Mouse (Mus musculus): ENCODE measurements around the gene Slc43a1. TPM values are rescaled to one million over a fixed set of nuclear protein-coding genes. Genes with fewer than 3 reads are reported as not detected.
A peak's percentile ranks its signal among the peaks of the same experiment; 100 is the strongest.

Gene Slc43a1
- total RNA-seq, 2 experiments from 2014 or later, result 0.18 to 0.69 TPM

DNA sequence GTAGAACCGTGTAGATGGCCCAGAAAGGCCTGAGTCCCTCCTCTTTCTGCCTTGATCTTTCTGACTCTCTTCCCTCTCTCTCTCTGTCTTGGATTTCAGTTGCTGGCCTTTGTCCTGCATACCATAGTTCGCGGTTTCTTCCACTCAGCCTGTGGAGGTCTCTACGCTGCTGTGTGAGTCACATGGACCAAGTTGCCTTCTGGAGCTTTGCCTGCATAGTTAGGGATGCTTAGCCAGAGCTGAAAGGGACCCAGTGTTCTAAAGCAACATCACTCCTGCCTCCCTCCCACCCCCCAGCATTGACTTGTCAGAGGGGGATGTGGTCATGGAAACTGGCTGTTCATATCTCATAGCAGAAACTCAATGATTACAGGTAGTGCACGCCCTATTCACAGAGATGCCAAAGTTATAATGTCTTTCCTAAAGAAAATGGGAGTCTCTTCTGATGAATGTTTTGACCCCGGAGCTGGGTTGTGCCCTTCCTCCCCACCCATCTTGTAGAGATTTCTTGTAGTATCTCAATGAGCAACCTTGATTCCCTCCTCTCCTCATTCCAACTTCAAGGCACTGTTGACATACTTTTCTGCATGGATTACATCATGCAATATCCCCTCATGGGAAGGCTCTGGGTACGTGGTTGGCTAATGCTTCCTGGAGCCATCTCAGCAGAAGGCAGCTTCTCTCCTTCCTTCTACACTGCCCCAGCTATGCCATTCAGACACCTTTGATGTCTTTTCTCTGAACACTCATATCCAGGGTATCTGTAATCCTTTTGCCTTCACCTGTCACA lies 21.5 kb downstream of the Slc43a1 start:
- DNase-seq (ENCODE audit: low spot score in 2 of 2), result no peak
- intact Hi-C loops (cut with DNase I), result no loop called here

DNA sequence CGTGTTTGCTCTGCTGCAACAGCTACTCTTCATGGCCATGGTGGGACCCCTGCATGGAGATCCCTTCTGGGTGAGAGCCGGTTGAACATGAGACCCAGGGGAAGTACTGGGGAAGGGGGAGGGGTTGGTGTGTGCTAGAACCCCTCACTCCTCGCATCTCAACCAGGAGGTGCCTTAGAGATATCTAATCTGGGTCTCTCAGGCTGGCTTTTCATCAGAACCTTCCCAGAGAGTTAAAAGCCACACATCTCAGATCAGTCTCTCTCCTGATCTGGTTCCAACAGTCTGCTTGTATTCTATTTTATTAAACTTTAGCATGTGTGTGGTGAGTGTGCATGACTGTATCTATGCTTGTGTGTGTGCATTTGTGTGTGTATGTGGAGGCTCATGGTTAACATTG lies 22.8 kb downstream of the Slc43a1 start:
- no peak for DNase-seq (ENCODE audit: low spot score in 2 of 2)
- intact Hi-C loops (cut with DNase I), result no loop called here

GRCm38 (mm10) chr2:84862231-84862630 lies 23.6 kb downstream of the Slc43a1 start:
- intact Hi-C loops (cut with DNase I), result no loop called here
- DNase-seq (ENCODE audit: low spot score in 2 of 2), result no peak

GRCm38 (mm10) chr2:84865616-84866571 lies 27.2 kb downstream of the Slc43a1 start:
- intact Hi-C loops (cut with DNase I), result loop anchor here (5.0 kb wide), 1 partner anchor 34 kb away; no protein-coding TSS in a partner anchor
- DNase-seq (ENCODE audit: low spot score in 2 of 2), result peak in 1 of 2 experiments; percentile 69

- intact Hi-C loops (cut with DNase I), result loop anchor here (5.0 kb wide), 1 partner anchor 36 kb away; no protein-coding TSS in a partner anchor
Measured at GRCm38 (mm10) chr2:84868521-84868943, 29.9 kb downstream of the Slc43a1 start.

DNA sequence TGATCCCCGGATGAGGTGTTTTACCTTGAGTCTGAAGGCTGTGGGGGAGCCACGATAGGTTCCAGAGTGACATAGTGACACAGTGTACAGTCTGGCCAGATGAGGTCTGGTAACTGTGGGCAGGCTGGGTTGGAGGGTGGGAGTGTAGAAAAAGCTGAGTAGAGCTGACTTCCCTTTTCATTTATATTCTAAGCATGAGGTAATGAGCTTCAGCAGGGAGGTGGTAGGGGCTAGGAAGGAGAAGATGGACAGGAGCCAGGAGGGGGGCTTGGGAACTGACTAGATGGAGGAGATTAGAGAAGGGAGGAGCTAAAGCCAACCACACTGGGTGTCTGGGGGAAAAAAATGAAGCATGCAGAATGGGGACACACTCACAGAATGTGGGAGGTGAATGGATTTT lies 30.3 kb downstream of the Slc43a1 start:
- DNase-seq (ENCODE audit: low spot score in 2 of 2), result peak in 1 of 2 experiments; percentile 62

More at GRCm38 (mm10) chr2:84868521-84868943, 29.9 kb downstream of the Slc43a1 start:
- DNase-seq (ENCODE audit: low spot score in 2 of 2), result peak; percentile 61 to 82

GRCm38 (mm10) chr2:84870623-84871160 lies 32.0 kb downstream of the Slc43a1 start:
- intact Hi-C loops (cut with DNase I), result no loop called here
- DNase-seq (ENCODE audit: low spot score in 2 of 2), result no peak

More for the DNA sequence above, 30.3 kb downstream of the Slc43a1 start:
- intact Hi-C loops (cut with DNase I), result loop anchor here (1.0 to 5.0 kb wide), 2 partner anchors 19 to 37 kb away; no protein-coding TSS in a partner anchor

DNA sequence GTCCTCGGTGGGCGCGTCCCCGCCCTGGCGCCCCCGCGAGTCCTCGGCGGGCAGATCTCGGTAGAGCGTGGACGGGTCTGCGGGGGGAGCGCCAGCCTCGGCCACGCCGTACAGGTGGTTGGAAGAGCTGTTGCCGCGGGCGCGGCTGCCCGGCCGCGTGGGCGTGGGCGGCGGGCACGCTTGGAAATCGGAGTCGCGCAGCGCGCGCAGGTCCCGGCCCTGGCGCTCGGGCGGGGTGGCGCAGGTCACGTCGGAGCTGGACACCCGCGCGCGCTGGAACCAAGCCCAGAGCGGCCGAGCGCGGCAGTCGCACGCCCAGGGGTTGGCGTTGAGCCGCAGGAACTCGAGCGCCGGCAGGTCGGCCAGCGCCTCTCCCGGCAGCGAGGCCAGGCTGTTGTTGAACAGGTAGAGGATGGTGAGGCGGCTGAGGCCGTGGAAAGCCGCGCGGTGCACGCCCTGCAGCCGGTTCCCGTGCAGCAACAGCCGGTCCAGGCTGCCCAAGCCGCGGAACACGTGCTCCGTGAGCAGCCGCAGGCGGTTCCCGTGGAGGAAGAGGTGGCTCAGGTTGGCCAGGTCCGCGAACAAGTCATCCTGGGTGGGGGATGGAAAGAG lies 33.6 kb downstream of the Slc43a1 start:
- intact Hi-C loops (cut with DNase I), result no loop called here
- no peak for DNase-seq (ENCODE audit: low spot score in 2 of 2)

DNA sequence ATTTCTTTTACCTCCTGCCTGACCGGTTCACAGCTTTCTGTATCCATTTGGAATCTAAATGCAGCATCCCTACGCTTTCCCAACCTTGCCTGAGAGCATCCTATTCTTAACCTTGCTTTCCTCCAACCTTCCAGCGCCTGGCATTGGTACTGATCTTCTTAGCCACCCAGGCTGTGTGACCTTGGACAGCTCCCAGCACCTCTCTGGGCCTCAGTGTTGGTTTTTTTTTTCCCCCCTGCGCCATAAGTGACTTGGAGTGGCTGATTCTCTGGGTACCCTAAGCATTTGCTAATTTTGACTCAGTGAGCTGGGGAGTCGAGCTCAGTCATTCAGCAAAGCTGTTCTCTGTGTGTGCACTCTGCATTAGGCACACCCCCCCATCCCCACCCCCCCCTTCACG lies 37.2 kb downstream of the Slc43a1 start:
- intact Hi-C loops (cut with DNase I), result no loop called here
- DNase-seq (ENCODE audit: low spot score in 2 of 2), result no peak

- no peak for DNase-seq (ENCODE audit: low spot score in 2 of 2)
- intact Hi-C loops (cut with DNase I), result no loop called here
Measured at GRCm38 (mm10) chr2:84880590-84880989, 41.9 kb downstream of the Slc43a1 start.

- intact Hi-C loops (cut with DNase I), result no loop called here
Measured at GRCm38 (mm10) chr2:84882606-84883005, 44.0 kb downstream of the Slc43a1 start.

DNA sequence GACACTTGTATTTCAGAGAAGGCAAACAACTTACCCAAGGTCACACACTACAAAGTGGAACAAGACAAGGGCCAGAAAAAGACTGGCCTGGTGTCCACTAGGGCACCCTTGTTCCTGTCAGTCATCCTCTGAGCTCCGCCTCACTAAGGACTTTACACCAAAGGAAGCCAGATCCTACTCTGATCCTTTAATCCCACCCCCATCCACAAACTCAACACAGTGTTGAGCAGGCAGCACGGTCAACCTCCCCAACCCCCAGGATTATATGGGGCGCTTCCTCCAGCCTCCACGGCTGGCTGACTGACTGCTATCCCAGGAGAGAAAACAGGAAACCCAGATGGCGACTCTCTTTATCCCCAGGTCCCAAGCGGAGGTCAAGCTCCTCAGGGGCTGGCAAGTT lies 44.4 kb downstream of the Slc43a1 start:
- no peak for DNase-seq (ENCODE audit: low spot score in 2 of 2)

More at GRCm38 (mm10) chr2:84882606-84883005, 44.0 kb downstream of the Slc43a1 start:
- peak; percentile 79 to 93 for DNase-seq (ENCODE audit: low spot score in 2 of 2)

GRCm38 (mm10) chr2:84883530-84883929 lies 44.9 kb downstream of the Slc43a1 start:
- intact Hi-C loops (cut with DNase I), result no loop called here
- DNase-seq (ENCODE audit: low spot score in 2 of 2), result peak; percentile 3 to 16

More for the DNA sequence above, 44.4 kb downstream of the Slc43a1 start:
- intact Hi-C loops (cut with DNase I), result no loop called here

DNA sequence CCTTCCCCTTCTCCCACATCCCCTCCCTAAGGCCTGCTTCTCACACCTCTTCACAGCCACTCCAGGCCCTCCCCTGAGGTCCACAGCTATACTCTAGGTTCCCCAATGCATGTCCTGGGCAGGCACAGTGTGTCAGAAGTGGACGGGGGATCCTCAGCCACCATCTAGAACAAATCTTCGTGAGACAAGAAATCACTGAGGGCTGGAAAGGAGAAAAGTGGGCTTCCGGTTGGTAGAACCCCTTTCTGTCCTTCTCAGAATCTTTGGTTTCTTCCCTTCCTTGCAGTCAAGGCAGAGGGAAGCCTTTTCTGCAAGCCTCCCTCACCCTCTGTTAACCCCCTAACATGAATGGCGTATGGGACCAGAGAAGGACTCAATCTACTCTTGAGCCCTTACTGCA lies 45.3 kb downstream of the Slc43a1 start:
- intact Hi-C loops (cut with DNase I), result no loop called here
- peak; percentile 4 to 8 for DNase-seq (ENCODE audit: low spot score in 2 of 2)

DNA sequence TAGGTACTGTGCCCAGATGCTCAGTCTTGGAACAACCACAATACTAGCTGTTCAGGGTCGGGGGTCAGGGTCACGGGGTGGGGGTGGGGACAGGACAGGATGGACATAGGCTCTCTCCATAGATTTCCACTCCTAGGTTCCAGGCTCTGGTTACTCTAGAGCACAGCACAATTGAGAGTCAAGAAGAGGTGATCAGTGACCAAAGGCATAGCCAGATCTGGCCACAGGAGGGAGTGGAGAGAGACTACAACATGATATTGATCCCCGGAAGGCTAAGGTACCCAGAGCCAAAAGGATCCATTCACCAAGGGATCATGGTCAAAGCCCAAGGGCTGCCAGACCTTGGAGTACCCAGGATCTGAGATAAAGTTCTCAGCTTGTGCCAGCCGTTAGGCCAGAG lies 46.0 kb downstream of the Slc43a1 start:
- intact Hi-C loops (cut with DNase I), result loop anchor here (5.0 kb wide), 2 partner anchors 163 to 167 kb away; partner anchors contain the start of genes Tnks1bp1 and Zdhhc5
- DNase-seq (ENCODE audit: low spot score in 2 of 2), result peak in 1 of 2 experiments; percentile 4

- peak in 1 of 2 experiments; percentile 69 for DNase-seq (ENCODE audit: low spot score in 2 of 2)
- intact Hi-C loops (cut with DNase I), result loop anchor here (5.0 kb wide), 2 partner anchors 162 to 168 kb away; partner anchors contain the start of genes Tnks1bp1 and Zdhhc5
Measured at GRCm38 (mm10) chr2:84885084-84886055, 46.7 kb downstream of the Slc43a1 start.

DNA sequence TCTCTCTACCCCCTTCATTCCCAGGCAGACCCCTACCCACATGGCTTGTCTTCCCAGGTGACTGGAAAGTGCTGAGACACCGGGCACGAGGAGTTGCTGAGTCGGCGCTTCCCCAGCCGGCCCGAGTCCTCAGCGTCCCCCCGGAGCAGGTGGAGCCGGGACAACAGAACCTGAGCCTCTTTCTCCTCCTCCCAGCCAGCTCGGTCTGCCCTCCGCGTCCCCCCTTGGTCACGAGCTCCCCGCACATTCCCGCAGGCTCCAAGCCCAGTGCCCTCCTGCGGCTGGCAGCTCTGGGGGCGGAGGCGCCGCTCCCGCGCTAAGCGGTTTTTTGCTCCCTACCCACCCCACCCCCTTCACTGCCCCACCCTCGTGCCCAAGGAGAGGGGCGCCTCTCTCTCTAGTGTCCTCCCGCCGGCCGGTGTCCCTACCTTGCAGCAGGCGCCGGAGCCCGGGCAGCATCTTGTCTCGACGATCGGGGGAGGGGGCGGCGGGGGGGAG lies 47.6 kb downstream of the Slc43a1 start, which contains the start of gene Rtn4rl2:
Gene Rtn4rl2 (minus strand): TSS at position 477 of the 498 bp plus-strand sequence.
- no peak for DNase-seq (ENCODE audit: low spot score in 2 of 2)
- intact Hi-C loops (cut with DNase I), result loop anchor here (5.0 kb wide), 2 partner anchors 161 to 169 kb away; partner anchors contain the start of genes Tnks1bp1 and Zdhhc5
